Mouse (Mus musculus): ENCODE data around the gene Rbm8a.

- TF ChIP-seq POLR2A (IDR thresholded peaks at IDR 0.05; ENCODE audit: extremely low read depth, insufficient read depth, low read length) = no peak
- no peak for TF ChIP-seq CTCF (IDR thresholded peaks at IDR 0.05; ENCODE audit: low read depth, low read length)
These were observed 50.7 kb downstream of the Rbm8a start for GRCm38 (mm10) chr3:96680269-96680956.
